Mouse (Mus musculus): ENCODE results near the gene Eml4. TPM values are rescaled to one million over a fixed set of nuclear protein-coding genes. Genes with fewer than 3 reads are reported as not detected.

Gene Eml4
- polyA plus RNA-seq, 1 experiment from 2014 or later, result 34.5 TPM

DNA sequence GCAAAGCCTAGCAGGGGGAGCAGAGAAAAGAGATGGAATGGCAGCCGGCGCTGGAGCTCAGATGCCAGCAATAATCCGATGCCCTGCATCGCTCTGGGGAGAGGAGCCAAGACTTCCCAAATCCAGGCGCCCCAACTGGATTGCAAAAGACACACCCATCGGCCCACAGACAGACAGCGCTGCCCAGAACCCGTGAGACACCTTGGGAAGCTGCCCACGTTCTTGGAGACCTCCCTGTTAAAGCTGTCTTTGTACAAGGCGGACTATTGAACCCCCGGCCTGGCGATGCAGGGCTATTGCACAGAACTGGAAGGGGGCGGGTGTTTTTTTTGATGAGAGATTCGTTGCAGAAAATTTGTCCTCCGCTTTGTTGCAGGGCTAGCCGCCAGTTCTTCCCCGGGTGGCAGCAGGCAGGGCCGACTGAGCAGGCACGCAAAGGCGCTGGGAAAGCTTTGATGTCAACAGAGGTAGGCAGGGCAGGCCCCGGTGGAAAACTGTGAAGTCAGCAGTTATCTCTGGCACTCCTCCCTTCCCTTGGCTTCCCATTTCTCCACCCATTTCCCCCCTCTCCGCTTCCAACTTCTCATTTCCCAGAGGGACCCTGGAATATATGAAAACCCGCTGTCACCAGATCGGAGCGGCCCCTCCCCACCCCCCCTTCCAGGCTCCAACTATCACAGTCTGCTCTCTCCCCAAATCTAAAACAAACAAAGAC is 28.0 kb upstream of the Eml4 start:
- H3K9me3 ChIP-seq, result no peaks in the 10 kb centered on the region
- WGBS, result 9% methylated on average over 25 of the region's 25 CpGs
- H3K4me2 ChIP-seq (replicated peaks), result peak overlapping the region; percentile 54
- 0 out of 2 replicates have a peak overlapping the region, but pooled peaks have one; percentile 0 for H3K4me3 ChIP-seq (replicated peaks)
- H3K9ac ChIP-seq, result peak overlapping the region; percentile 18; the same call in 1 of the 2 replicates
- H3K36me3 ChIP-seq, result no peaks in the 10 kb centered on the region
- peak overlapping the region; percentile 60 for H3K27ac ChIP-seq
- ATAC-seq, result peak; percentile 75
- H3K27me3 ChIP-seq (replicated peaks), result no peaks in the 10 kb centered on the region
- H3K4me1 ChIP-seq (replicated peaks), result peaks cover 31% of the 10 kb centered on the region

GRCm38 (mm10) chr17:83323410-83324268 is 27.1 kb upstream of the Eml4 start:
- Histone ChIP-seq H3K4me2 (replicated peaks) (peak overlapping the region; percentile 54; the same call in 1 of the 2 replicates), H3K27me3 (replicated peaks) (no peaks in the 10 kb centered on the region), H3K4me1 (replicated peaks) (peaks cover 30% of the 10 kb centered on the region), H3K9ac (no peak overlapping the region), H3K9me3 (no peaks in the 10 kb centered on the region), H3K27ac (peak overlapping the region; percentile 60), H3K36me3 (no peaks in the 10 kb centered on the region), H3K4me3 (replicated peaks) (no peak overlapping the region)
- ATAC-seq, result peak; percentile 31
- WGBS, result 37% methylated on average over 19 of the region's 19 CpGs

DNA sequence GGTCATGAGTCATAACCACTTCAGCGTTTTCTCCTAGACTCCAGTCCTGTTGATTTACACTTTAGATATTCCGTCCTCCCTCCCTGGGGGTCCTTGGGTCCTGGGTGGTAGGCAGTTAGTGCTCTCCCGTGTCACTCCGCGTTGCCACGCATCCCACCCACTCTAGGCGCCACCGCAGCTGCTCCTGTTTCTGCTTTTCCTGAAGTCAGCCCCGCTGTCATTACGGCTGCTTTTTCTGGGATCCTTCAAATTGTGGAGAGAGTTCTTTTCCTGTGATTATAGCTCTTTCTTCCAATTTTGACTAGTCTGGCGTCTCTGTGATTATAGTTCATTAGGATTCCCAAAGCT is 26.5 kb upstream of the Eml4 start:
- Histone ChIP-seq H3K4me1 (replicated peaks) (peaks cover 31% of the 10 kb centered on the region), H3K27me3 (replicated peaks) (no peaks in the 10 kb centered on the region), H3K4me3 (replicated peaks) (no peak overlapping the region), H3K27ac (peak overlapping the region; percentile 60; the same call in 1 of the 2 replicates), H3K4me2 (replicated peaks) (0 out of 2 replicates have a peak overlapping the region, but pooled peaks have one; percentile 5), H3K36me3 (no peaks in the 10 kb centered on the region), H3K9me3 (no peaks in the 10 kb centered on the region), H3K9ac (no peak overlapping the region)
- WGBS, result 79% methylated on average over 11 of the region's 11 CpGs
- ATAC-seq, result no peak

GRCm38 (mm10) chr17:83335183-83335584 is 15.5 kb upstream of the Eml4 start:
- H3K4me2 ChIP-seq (replicated peaks), result peak overlapping the region; percentile 41
- H3K4me1 ChIP-seq (replicated peaks), result 0 out of 2 replicates have a peak, but pooled peaks cover 3% of the 10 kb centered on the region
- no peaks in the 10 kb centered on the region for H3K9me3 ChIP-seq
- H3K9ac ChIP-seq, result no peak overlapping the region
- no peak overlapping the region for H3K27ac ChIP-seq
- WGBS, result 37% methylated on average over 13 of the region's 13 CpGs
- no peaks in the 10 kb centered on the region for H3K27me3 ChIP-seq (replicated peaks)
- no peak overlapping the region for H3K4me3 ChIP-seq (replicated peaks)
- no peaks in the 10 kb centered on the region for H3K36me3 ChIP-seq
- ATAC-seq, result no peak

GRCm38 (mm10) chr17:83337051-83337898 is 13.5 kb upstream of the Eml4 start:
- H3K4me3 ChIP-seq (replicated peaks), result no peak overlapping the region
- no peak overlapping the region for H3K9ac ChIP-seq
- H3K9me3 ChIP-seq, result no peaks in the 10 kb centered on the region
- H3K36me3 ChIP-seq, result no peaks in the 10 kb centered on the region
- no peak for ATAC-seq
- no peak overlapping the region for H3K27ac ChIP-seq
- H3K27me3 ChIP-seq (replicated peaks), result no peaks in the 10 kb centered on the region
- WGBS, result 72% methylated on average over 13 of the region's 13 CpGs
- 0 out of 2 replicates have a peak, but pooled peaks cover 3% of the 10 kb centered on the region for H3K4me1 ChIP-seq (replicated peaks)
- H3K4me2 ChIP-seq (replicated peaks), result no peak overlapping the region

- peak; percentile 71 for ATAC-seq
- no peak overlapping the region for H3K4me2 ChIP-seq (replicated peaks)
- H3K4me3 ChIP-seq (replicated peaks), result no peak overlapping the region
- no peak overlapping the region for H3K27ac ChIP-seq
- H3K36me3 ChIP-seq, result no peaks in the 10 kb centered on the region
- no peaks in the 10 kb centered on the region for H3K4me1 ChIP-seq (replicated peaks)
- WGBS, result 79% methylated on average over 13 of the region's 13 CpGs
- no peaks in the 10 kb centered on the region for H3K27me3 ChIP-seq (replicated peaks)
- H3K9ac ChIP-seq, result no peak overlapping the region
- H3K9me3 ChIP-seq, result no peaks in the 10 kb centered on the region
Measured at GRCm38 (mm10) chr17:83339368-83340085, 11.2 kb upstream of the Eml4 start.

GRCm38 (mm10) chr17:83340895-83341524 is 9.7 kb upstream of the Eml4 start:
- Histone ChIP-seq H3K4me2 (replicated peaks) (no peak overlapping the region), H3K9ac (no peak overlapping the region), H3K27me3 (replicated peaks) (no peaks in the 10 kb centered on the region), H3K27ac (no peak overlapping the region), H3K4me3 (replicated peaks) (no peak overlapping the region), H3K36me3 (no peaks in the 10 kb centered on the region), H3K4me1 (replicated peaks) (no peaks in the 10 kb centered on the region), H3K9me3 (no peaks in the 10 kb centered on the region)
- ATAC-seq, result no peak; the same call in 1 of the 2 replicates
- 55% methylated on average over 16 of the region's 16 CpGs for whole genome bisulfite sequencing

GRCm38 (mm10) chr17:83344226-83344625 is 6.5 kb upstream of the Eml4 start:
- WGBS, result 81% methylated on average over 7 of the region's 7 CpGs
- Histone ChIP-seq H3K9ac (no peak overlapping the region), H3K4me1 (replicated peaks) (no peaks in the 10 kb centered on the region), H3K9me3 (no peaks in the 10 kb centered on the region), H3K27me3 (replicated peaks) (no peaks in the 10 kb centered on the region), H3K27ac (no peak overlapping the region), H3K36me3 (no peaks in the 10 kb centered on the region), H3K4me3 (replicated peaks) (no peak overlapping the region), H3K4me2 (replicated peaks) (no peak overlapping the region)
- no peak for ATAC-seq

DNA sequence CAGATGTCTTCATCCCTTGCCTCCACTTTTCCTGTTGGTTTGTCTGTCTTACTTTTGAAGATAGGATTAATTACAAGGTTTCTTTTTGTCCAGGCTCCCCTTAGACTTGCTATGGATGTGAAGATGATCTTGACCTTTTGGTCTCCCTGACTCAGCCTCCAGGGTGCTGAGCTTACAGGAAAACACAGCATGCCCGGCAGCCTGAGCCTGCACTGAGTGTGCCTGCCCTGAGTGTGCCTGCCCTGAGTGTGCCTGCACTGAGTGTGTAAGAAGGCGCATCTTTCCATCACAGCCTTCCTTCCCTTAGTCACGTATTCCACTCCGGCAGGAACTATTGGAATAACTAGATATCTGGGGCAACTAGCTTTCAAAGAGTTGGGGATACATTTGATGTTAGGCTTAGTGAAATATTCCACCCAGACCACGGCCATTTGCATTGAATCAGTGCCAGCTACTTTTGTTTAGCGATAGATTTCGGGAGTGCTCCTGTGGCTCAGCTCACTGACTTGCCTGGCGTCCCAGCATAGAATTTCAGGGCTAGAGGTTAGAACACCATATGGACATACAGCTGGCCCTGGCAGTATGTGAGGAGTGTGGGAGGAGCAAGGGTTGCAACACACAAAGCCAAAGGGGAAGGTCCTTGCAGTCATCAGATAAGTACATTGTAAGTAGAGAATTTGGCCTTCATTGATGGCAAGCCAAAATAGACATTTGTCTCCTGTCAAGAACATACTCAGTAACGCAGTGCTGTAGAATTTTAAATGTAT is 2.5 kb upstream of the Eml4 start:
- H3K4me3 ChIP-seq (replicated peaks), result no peak overlapping the region
- H3K4me1 ChIP-seq (replicated peaks), result 0 out of 2 replicates have a peak, but pooled peaks cover 6% of the 10 kb centered on the region
- H3K27me3 ChIP-seq (replicated peaks), result no peaks in the 10 kb centered on the region
- 80% methylated on average over 9 of the region's 9 CpGs for WGBS
- H3K36me3 ChIP-seq, result no peaks in the 10 kb centered on the region
- ATAC-seq, result no peak
- no peak overlapping the region for H3K27ac ChIP-seq
- H3K9me3 ChIP-seq, result no peaks in the 10 kb centered on the region
- no peak overlapping the region for H3K9ac ChIP-seq
- H3K4me2 ChIP-seq (replicated peaks), result no peak overlapping the region

GRCm38 (mm10) chr17:83351119-83351531 is 394 bp downstream of the Eml4 start:
- 0% methylated on average over 26 of the region's 57 CpGs for WGBS

More at GRCm38 (mm10) chr17:83351119-83351531, 394 bp downstream of the Eml4 start:
- H3K9me3 ChIP-seq, result no peaks in the 10 kb centered on the region
- H3K4me2 ChIP-seq (replicated peaks), result peak overlapping the region; percentile 62
- ATAC-seq, result peak; percentile 71
- H3K4me1 ChIP-seq (replicated peaks), result peaks cover 13% of the 10 kb centered on the region
- peak overlapping the region; percentile 90 for H3K27ac ChIP-seq
- no peaks in the 10 kb centered on the region for H3K36me3 ChIP-seq
- peak overlapping the region; percentile 91 for H3K4me3 ChIP-seq (replicated peaks)
- H3K27me3 ChIP-seq (replicated peaks), result no peaks in the 10 kb centered on the region
- peak overlapping the region; percentile 92 for H3K9ac ChIP-seq

Measured in intestine, embryonic 15.5 days (tissue).